Mouse (Mus musculus): ENCODE measurements at regions not wholly inside any gene's neighbourhood (a gene's known extent, or its start where the extent isn't known, plus 50 kb on each side); places are given as distances from the start of the nearest gene placed in this dataset.

DNA sequence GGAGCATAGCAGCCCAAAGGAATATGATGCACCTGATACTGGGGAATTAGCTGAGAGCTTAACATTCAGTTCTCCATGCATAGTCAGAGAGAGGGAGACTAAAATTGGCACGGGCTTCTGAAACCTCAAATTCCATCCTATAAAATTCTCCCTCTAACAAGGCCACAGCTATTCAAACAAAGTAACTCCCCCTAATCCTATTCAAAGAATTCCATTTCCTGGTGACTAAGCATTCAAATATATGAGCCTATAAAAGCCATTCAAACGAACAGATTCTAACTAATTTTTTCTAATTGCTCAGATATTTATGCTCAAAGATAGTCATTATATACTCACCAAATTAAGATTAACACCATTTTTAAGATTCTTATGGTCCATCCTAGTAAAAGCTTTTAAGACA is 751.1 kb upstream of the Adam24 start:
- TF ChIP-seq CHD2 (IDR thresholded peaks at IDR 0.05; ENCODE audit: low read depth, low read length) (no peak), ZNF384 (IDR thresholded peaks at IDR 0.05; ENCODE audit: low read depth, low read length) (no peak), MAFK (IDR thresholded peaks at IDR 0.05; ENCODE audit: insufficient read depth, low read depth, low read length) (no peak), ZC3H11A (IDR thresholded peaks at IDR 0.05; ENCODE audit: borderline replicate concordance, low read depth, low read length) (no peak)

Measured in ES-E14 (cell line).